Mouse (Mus musculus): ENCODE measurements around the gene Ints13.
"Not testable (repeated sequence)": the region's sequence is repeated elsewhere in the genome, so short reads cannot be mapped to it uniquely, and the experiment has no call there.

The Ints13 gene

GRCm38 (mm10) chr6:146577310-146578109 is at the start of gene Ints13:
TSS of gene Ints13 (minus strand) at chr6:146577835.
- peak; percentile 99 for DNase-seq

DNA sequence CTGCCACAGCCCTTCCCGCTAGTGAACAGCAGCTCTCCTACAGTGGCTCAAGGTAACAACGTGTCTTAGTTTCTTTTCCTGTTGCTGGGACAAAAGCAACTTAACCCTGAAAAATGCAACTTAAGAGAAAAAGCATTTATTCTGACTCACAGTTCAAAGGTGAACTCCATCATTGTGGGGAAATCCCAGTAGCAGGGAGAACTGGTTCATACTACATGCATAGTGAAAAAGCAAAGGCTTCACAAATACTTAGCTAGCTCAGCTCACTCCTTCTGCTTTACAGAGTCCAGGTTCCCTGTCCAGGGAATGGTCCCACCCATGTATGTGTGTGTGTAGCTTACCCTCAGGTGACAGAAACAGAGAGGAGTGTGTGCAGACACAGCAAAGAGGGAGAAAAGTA is 39.0 kb upstream of the Ints13 start:
- DNase-seq = no peak

GRCm38 (mm10) chr6:146615891-146616290 is 38.3 kb upstream of the Ints13 start:
- DNase-seq = no peak

- no peak for DNase-seq
These were observed 36.9 kb upstream of the Ints13 start for GRCm38 (mm10) chr6:146614541-146614940.

DNA sequence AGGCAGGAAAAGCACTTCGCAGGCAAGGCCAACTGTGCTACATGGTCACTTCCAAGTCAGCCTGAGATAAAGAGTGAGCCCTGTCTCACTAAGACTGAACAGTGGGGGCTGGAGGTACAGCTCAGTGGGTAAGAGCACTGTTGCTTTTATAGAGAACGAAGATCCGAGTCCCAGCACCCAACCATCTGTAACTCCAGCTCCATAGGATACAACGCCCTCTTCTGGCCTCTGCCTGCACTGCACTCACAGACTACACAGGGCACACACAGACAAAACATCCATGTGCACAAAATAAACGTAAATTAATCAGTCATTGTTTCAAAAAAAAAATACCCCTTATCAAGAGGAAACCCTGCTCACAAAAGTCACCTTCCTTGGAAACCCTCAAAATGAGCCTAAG is 36.3 kb upstream of the Ints13 start:
- DNase-seq = no peak

DNA sequence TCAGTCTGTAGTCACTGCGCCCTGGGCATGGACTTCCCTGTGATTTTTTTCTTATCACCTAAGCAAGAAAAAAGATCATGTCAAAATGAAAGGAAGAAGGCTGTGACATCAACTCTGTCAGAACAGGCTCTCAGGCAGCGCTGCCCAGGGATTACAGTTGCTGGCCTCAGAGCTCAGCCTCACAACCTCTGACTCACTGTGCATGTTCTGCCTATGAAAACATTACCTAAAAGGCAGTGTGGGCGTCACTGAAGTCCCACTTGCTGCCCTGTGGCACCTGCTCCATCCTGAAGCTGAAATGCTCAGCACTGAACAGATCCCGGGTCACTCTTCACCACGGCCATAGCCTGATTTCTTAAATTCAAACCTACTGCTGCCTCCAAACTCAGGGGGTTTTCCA is 35.1 kb upstream of the Ints13 start:
- DNase-seq = no peak

- no peak for DNase-seq
These were observed 34.3 kb upstream of the Ints13 start for GRCm38 (mm10) chr6:146611897-146612296.

- no peak for DNase-seq
These were observed 33.8 kb upstream of the Ints13 start for GRCm38 (mm10) chr6:146611385-146611784.

- DNase-seq = peak in 1 of 2 experiments; percentile 5
These were observed 26.0 kb upstream of the Ints13 start for GRCm38 (mm10) chr6:146603651-146604050.

DNA sequence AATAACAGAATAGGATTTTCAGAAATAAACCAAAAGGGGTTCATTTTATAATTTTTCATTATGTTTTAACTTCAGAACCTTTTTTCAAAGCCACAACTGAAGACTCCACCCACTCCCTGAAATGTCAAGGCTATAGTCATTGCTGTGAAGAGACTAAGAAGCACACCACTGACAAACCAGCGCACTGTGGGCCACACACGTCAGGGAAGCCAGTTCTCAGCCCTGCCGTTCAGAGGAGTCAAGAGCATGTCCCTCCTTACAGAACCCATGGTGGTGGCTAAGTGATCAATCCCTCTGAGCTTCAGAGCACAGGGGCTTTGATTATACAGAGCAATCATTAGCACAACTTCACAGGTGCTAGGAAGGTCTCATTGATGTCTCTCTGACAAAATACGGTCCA is 25.0 kb upstream of the Ints13 start:
- no peak for DNase-seq

- DNase-seq = no peak
These were observed 7.5 kb upstream of the Ints13 start for GRCm38 (mm10) chr6:146585134-146585533.

DNA sequence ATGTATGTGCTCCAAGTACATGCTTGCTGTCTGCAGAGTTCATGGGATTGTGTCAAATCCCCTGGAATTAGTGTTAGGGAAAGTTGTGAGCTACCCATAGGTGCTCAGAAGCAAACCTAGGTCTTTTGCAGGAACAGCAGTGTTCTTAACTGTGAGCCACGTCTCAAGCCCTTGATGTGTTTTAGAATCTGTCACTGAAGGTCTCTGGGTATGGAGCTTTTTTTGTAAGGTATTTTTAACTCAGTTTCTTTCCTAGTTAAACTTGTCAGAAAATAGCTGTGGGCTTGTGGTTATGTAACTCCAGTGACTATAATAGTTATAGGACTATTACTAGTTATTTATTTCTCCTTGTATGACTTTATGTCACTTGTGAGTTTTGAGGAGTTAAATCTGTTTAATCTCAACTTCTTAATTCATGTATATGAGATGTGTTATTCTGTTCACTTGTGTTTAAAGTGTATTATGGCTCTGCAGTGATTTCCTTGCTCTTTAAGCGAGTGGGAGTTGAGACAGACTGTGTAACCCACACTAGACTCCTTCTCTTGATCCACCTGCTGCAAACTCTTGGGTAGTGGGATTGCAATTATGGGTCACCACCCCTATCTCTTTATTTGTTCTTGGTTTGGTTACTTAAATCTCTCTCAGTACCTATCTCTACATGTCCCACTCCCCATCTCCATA is 5.9 kb upstream of the Ints13 start:
- DNase-seq = no peak

GRCm38 (mm10) chr6:146580381-146580926 is 2.8 kb upstream of the Ints13 start:
- DNase-seq = no peak

DNA sequence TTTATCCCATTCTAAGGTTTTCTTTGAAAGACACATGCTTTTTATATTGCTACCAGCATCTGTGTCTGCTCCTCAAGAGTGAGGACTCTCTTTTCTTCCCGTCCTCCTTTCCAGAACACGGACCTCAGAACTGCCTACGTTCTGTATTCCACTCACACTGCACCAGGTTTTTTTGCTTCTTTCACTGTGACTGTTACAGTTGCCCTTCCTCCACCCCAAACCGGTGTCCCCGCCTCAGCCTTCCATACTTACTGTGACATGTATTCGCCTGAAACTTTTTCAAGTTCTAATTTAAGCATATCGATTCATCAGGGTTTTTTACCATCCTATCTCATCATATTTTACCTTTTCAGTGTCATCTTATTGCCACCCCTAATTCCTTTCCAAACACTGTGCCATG is 951 bp upstream of the Ints13 start:
- DNase-seq = peak; percentile 7 to 37

GRCm38 (mm10) chr6:146578111-146578531 is 486 bp upstream of the Ints13 start:
- DNase-seq = peak; percentile 78 to 92

DNA sequence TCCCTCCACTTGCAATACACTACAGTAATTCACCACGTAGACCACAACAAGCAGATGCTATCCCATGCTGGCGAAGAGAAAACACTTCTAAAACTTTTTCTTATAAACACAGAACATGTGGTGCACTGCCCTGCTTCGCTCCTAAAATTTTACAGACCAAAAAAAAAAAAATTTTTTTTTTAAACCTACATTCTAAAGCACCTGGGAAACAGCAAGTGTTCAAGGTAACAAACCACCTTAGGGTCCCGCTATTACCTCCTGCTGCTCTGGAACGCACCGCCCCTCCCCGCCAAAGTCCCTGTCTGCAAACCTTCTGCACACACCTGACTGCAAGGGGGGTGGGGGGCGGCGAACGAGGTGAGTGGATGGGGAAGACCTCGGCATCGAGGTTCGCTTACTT is 732 bp downstream of the Ints13 start, which contains the start of gene Fgfr1op2:
Gene Fgfr1op2 (plus strand): TSS at position 301 of the 400 bp plus-strand sequence.
- DNase-seq = no peak

- DNase-seq = no peak
These were observed 5.6 kb downstream of the Ints13 start for GRCm38 (mm10) chr6:146572073-146572472.

DNA sequence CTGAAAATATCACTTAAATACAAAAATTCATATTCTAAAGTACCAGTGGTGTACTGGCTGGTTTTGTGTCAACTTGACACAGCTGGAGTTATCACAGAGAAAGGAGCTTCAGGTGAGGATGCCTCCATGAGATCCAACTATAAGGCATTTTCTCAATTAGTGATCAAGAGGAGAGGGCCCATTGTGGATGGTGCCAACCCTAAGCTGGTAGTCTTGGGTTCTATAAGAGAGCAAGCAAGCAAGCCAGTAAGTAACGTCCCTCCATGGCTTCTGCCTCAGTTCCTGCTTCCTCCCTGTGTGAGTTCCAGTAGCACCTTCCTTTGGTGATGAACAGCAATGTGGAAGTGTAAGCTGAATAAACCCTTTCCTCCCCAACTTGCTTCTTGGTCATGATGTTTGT is 15.2 kb downstream of the Ints13 start:
- DNase-seq = not testable (repeated sequence)

DNA sequence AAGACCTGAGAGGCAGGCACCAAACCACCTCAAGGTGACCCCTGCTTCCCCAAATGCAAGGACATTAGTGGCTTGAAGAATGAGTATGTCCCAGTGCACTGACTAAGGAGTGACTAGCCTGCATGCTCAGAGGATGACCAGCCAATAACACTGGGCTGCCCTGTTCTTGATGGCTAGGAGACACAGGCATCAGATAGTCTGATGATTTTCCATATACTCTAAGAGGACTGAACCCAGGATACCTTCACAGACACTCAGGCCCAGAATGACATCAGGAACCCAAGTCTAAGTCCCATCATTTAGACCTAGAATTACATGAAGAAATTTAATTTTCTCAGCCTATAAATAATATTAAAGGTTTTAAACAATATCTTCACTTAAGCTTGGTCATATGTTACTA is 26.3 kb downstream of the Ints13 start:
- DNase-seq = no peak

DNA sequence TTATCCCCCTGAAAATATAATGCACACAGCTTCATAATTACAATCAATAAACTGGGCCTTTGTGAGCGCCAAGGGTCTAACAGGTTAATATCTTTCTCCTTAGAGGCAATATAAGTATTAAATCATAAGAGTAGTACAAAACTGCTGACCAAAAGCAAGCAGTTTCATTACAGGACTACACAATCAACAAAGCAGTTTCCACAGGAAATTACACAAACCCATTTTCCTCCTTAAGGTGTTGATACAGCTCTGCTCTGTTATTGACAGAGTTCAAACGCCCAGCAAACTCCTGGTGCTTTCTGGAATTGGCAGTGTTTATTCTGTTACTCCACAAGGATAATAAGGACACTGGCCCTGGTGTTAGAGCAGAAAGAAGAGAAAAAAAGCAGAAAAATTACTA is 27.2 kb downstream of the Ints13 start:
- DNase-seq = no peak

DNA sequence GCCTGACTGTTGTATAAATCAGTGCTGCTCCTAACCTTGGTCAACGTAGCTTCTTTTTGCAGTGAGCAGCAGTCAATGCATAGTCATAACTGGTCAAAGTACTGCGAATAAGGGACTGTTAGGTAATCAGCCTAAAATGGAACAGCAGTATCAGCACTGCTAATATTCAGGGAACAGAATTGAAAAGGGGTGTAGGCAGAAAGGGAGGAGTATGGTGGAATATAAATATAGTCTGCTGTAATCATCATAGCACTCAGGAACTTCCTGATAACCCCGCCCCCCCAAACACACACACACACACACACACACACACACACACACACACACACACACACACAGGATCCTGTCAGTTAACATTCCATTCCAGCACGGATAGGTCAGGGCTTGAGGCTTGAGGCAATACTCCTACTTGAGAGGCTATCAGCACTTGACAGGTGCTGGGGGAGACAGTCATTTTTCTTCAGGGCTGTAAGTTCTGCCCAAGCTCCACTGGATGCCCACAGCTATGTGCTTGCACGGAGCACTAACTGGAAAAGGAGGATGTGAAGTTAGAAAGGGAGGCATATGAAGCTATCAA is 32.3 kb downstream of the Ints13 start:
- no peak for DNase-seq

GRCm38 (mm10) chr6:146544622-146545021 is 33.0 kb downstream of the Ints13 start:
- DNase-seq = no peak

GRCm38 (mm10) chr6:146540386-146540785 is 37.2 kb downstream of the Ints13 start:
- DNase-seq = no peak

DNA sequence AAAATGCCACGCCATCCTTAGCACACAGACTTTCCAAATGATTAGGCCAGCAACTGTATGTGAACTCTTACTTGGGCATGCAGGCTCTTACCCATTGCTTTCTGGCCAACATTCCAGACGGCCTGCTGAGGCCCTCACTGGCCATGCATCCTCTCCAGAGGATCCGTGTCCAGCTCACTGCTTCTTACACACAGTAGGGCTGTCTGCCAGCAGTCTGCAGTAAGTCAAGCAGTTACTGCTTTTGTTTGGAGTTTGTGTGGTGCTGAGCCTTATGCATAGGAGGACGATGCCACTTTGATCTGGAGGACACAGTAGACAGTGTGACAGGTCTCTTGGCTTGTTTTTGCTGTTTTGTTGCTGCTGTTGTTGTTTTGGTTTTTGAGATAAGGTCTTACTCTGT is 39.0 kb downstream of the Ints13 start:
- DNase-seq = no peak
